Mouse (Mus musculus) neural tube, embryonic 11.5 days (tissue): Measurements from ENCODE around the gene Prkd1. TPM values are rescaled to one million over a fixed set of nuclear protein-coding genes. Genes with fewer than 3 reads are reported as not detected.

Experiments
- ATAC-seq: fragments of 200-750 bp; cut with Nextera tagmentation; 2 replicates; pipeline ENCODE4 v1.8.0; 2017; ENCODE audit warnings: moderate number of reproducible peaks, mild to moderate bottlenecking, moderate TSS enrichment, moderate library complexity; ENCODE audit not compliant: insufficient read depth, low FRiP score, low TSS enrichment
- DNase-seq: peaks from one replicate; pipeline ENCODE4 v3.0.0-alpha.2; 2015; ENCODE audit warnings: low spot score
- H3K27ac ChIP-seq: fragments of 300-500 bp; sonication (generic); 2 replicates; pipeline ENCODE4 v1.5.1; 2014; ENCODE audit warnings: low read depth, mild to moderate bottlenecking, low read length
- H3K27me3 ChIP-seq: fragments of 300-500 bp; sonication (generic); 2 replicates; pipeline ENCODE4 v1.6.1; 2014; ENCODE audit warnings: mild to moderate bottlenecking, low read length, mixed read lengths; ENCODE audit not compliant: control insufficient read depth, insufficient read depth
- H3K36me3 ChIP-seq: fragments of 300-500 bp; sonication (generic); 2 replicates; pipeline ENCODE4 v1.6.1; 2014; ENCODE audit warnings: mild to moderate bottlenecking, low read length, moderate library complexity, mixed read lengths; ENCODE audit not compliant: control insufficient read depth, insufficient read depth
- H3K4me1 ChIP-seq: fragments of 300-500 bp; sonication (generic); 2 replicates; pipeline ENCODE4 v1.6.1; 2014; ENCODE audit warnings: low read length, mixed read lengths; ENCODE audit not compliant: control insufficient read depth, insufficient read depth
- H3K4me2 ChIP-seq: fragments of 300-500 bp; sonication (generic); 2 replicates; pipeline ENCODE4 v1.6.1; 2014; ENCODE audit warnings: low read depth, mild to moderate bottlenecking, moderate library complexity
- H3K4me3 ChIP-seq: fragments of 300-500 bp; sonication (generic); 2 replicates; pipeline ENCODE4 v1.5.1; 2014; ENCODE audit warnings: low read depth, low read length
- H3K9ac ChIP-seq: fragments of 300-500 bp; sonication (generic); 2 replicates; pipeline ENCODE4 v1.6.1; 2014; ENCODE audit warnings: mild to moderate bottlenecking, low read length
- H3K9me3 ChIP-seq: fragments of 300-500 bp; sonication (generic); 2 replicates; pipeline ENCODE4 v1.6.1; 2016; ENCODE audit warnings: low read length; ENCODE audit not compliant: control insufficient read depth
- WGBS: fragments of 180-500 bp; shearing (Covaris S2); extraction: QIAGEN DNeasy Blood & Tissue Kit; methylation state at CpG from one replicate; pipeline ENCODE4 v1.1.7; 2014; 5-methylcytosine and 5-hydroxymethylcytosine counted together
- polyA plus RNA-seq: library from polyadenylated mRNA; unstranded; fragments of >200 nt; fragmentation: Nextera tagmentation; extraction: Ambion mirVana; gene quantifications from 2 replicates; pipeline ENCODE4 v1.2.1, GENCODE M21; 2014

The Prkd1 gene
- polyA plus RNA-seq, 1 experiment from 2014 or later: 3.8 TPM

- H3K27ac ChIP-seq: no peak overlapping the region
- no peak for DNase-seq
- WGBS: 100% methylated on average over 1 of the region's 1 CpGs
- H3K4me3 ChIP-seq: no peak overlapping the region
- H3K9ac ChIP-seq: no peak overlapping the region
- H3K4me2 ChIP-seq: no peak overlapping the region
- H3K27me3 ChIP-seq: no peaks in the 10 kb centered on the region
- H3K36me3 ChIP-seq: no peaks in the 10 kb centered on the region
- ATAC-seq: no peak
- H3K4me1 ChIP-seq: no peaks in the 10 kb centered on the region
- H3K9me3 ChIP-seq: no peaks in the 10 kb centered on the region
Observed at GRCm38 (mm10) chr12:50615852-50616251, 33.0 kb downstream of the Prkd1 start.

- H3K27ac ChIP-seq: no peak overlapping the region
- no peak overlapping the region for H3K4me2 ChIP-seq
- no peak overlapping the region for H3K9ac ChIP-seq
- ATAC-seq: no peak
- H3K36me3 ChIP-seq: no peaks in the 10 kb centered on the region
- no peak overlapping the region for H3K4me3 ChIP-seq
- DNase-seq: no peak
- no peaks in the 10 kb centered on the region for H3K9me3 ChIP-seq
- 83% methylated on average over 6 of the region's 6 CpGs for WGBS
- no peaks in the 10 kb centered on the region for H3K4me1 ChIP-seq
- no peaks in the 10 kb centered on the region for H3K27me3 ChIP-seq
Observed at GRCm38 (mm10) chr12:50614341-50614740, 34.6 kb downstream of the Prkd1 start.

- Histone ChIP-seq H3K9me3 (no peaks in the 10 kb centered on the region), H3K27ac (no peak overlapping the region), H3K36me3 (no peaks in the 10 kb centered on the region), H3K4me1 (no peaks in the 10 kb centered on the region), H3K4me2 (no peak overlapping the region), H3K9ac (no peak overlapping the region), H3K4me3 (no peak overlapping the region), H3K27me3 (no peaks in the 10 kb centered on the region)
- ATAC-seq (no peak), DNase-seq (no peak)
- WGBS: 79% methylated on average over 4 of the region's 4 CpGs
Observed at GRCm38 (mm10) chr12:50606703-50607500, 42.0 kb downstream of the Prkd1 start.

- DNase-seq (no peak), ATAC-seq (no peak)
- Histone ChIP-seq H3K27ac (no peak overlapping the region), H3K4me1 (no peaks in the 10 kb centered on the region), H3K9me3 (no peaks in the 10 kb centered on the region), H3K9ac (no peak overlapping the region), H3K36me3 (no peaks in the 10 kb centered on the region), H3K27me3 (no peaks in the 10 kb centered on the region), H3K4me3 (no peak overlapping the region), H3K4me2 (no peak overlapping the region)
- 79% methylated on average over 1 of the region's 1 CpGs for WGBS
Observed at GRCm38 (mm10) chr12:50599370-50599769, 49.5 kb downstream of the Prkd1 start.

- Histone ChIP-seq H3K4me3 (no peak overlapping the region), H3K27ac (no peak overlapping the region), H3K4me1 (no peaks in the 10 kb centered on the region), H3K27me3 (no peaks in the 10 kb centered on the region), H3K9ac (no peak overlapping the region), H3K36me3 (no peaks in the 10 kb centered on the region), H3K9me3 (no peaks in the 10 kb centered on the region), H3K4me2 (no peak overlapping the region)
- 78% methylated on average over 9 of the region's 9 CpGs for WGBS
- DNase-seq (no peak), ATAC-seq (no peak)
Observed at GRCm38 (mm10) chr12:50598053-50598988, 50.6 kb downstream of the Prkd1 start.

GRCm38 (mm10) chr12:50597467-50597866, 51.4 kb downstream of the Prkd1 start:
- Histone ChIP-seq H3K9me3 (no peaks in the 10 kb centered on the region), H3K36me3 (no peaks in the 10 kb centered on the region), H3K27me3 (no peaks in the 10 kb centered on the region), H3K4me2 (no peak overlapping the region), H3K9ac (no peak overlapping the region), H3K27ac (no peak overlapping the region), H3K4me3 (no peak overlapping the region), H3K4me1 (no peaks in the 10 kb centered on the region)
- 89% methylated on average over 4 of the region's 4 CpGs for WGBS
- no peak for ATAC-seq
- no peak for DNase-seq

- no peaks in the 10 kb centered on the region for H3K4me1 ChIP-seq
- H3K9ac ChIP-seq: no peak overlapping the region
- no peak overlapping the region for H3K27ac ChIP-seq
- WGBS: 80% methylated on average over 5 of the region's 5 CpGs
- ATAC-seq: no peak
- no peak for DNase-seq
- H3K4me3 ChIP-seq: no peak overlapping the region
- H3K36me3 ChIP-seq: no peaks in the 10 kb centered on the region
- no peak overlapping the region for H3K4me2 ChIP-seq
- no peaks in the 10 kb centered on the region for H3K27me3 ChIP-seq
- H3K9me3 ChIP-seq: no peaks in the 10 kb centered on the region
Observed at GRCm38 (mm10) chr12:50595777-50596176, 53.1 kb downstream of the Prkd1 start.

- Histone ChIP-seq H3K36me3 (no peaks in the 10 kb centered on the region), H3K27me3 (no peaks in the 10 kb centered on the region), H3K4me1 (no peaks in the 10 kb centered on the region), H3K4me2 (no peak overlapping the region), H3K9me3 (no peaks in the 10 kb centered on the region), H3K4me3 (no peak overlapping the region), H3K9ac (no peak overlapping the region), H3K27ac (no peak overlapping the region)
- no peak for DNase-seq
- ATAC-seq: no peak
- WGBS: 84% methylated on average over 6 of the region's 6 CpGs
Observed at GRCm38 (mm10) chr12:50594506-50594905, 54.4 kb downstream of the Prkd1 start.
